Mouse (Mus musculus) hindbrain, embryonic 13.5 days (tissue): ENCODE results near the gene Apoe. TPM values are rescaled to one million over a fixed set of nuclear protein-coding genes. Genes with fewer than 3 reads are reported as not detected.

Experiments used
- ATAC-seq: fragments of 200-750 bp; cut with Nextera tagmentation; 2 replicates; pipeline ENCODE4 v1.8.0; 2017; ENCODE audit warnings: moderate TSS enrichment; ENCODE audit not compliant: low FRiP score
- H3K27ac ChIP-seq: fragments of 300-500 bp; sonication (generic); 2 replicates; pipeline ENCODE4 v1.5.1; 2015; ENCODE audit warnings: inconsistent platforms, mild to moderate bottlenecking, moderate library complexity
- H3K27me3 ChIP-seq: fragments of 300-500 bp; sonication (generic); 2 replicates; pipeline ENCODE4 v1.6.1; 2015; ENCODE audit warnings: mild to moderate bottlenecking, inconsistent platforms
- H3K36me3 ChIP-seq: fragments of 300-500 bp; sonication (generic); 2 replicates; pipeline ENCODE4 v1.6.1; 2015; ENCODE audit warnings: mild to moderate bottlenecking, inconsistent platforms
- H3K4me1 ChIP-seq: fragments of 300-500 bp; sonication (generic); replicated peaks from 2 replicates; pipeline ENCODE4 v1.6.1; 2015; ENCODE audit warnings: inconsistent platforms
- H3K4me2 ChIP-seq: fragments of 300-500 bp; sonication (generic); 2 replicates; pipeline ENCODE4 v1.6.1; 2015; ENCODE audit warnings: inconsistent platforms, mild to moderate bottlenecking, moderate library complexity
- H3K4me3 ChIP-seq: fragments of 300-500 bp; sonication (generic); 2 replicates; pipeline ENCODE4 v1.5.1; 2015; ENCODE audit warnings: mild to moderate bottlenecking, inconsistent platforms
- H3K9ac ChIP-seq: fragments of 300-500 bp; sonication (generic); 2 replicates; pipeline ENCODE4 v1.6.1; 2015; ENCODE audit warnings: mild to moderate bottlenecking, inconsistent platforms
- H3K9me3 ChIP-seq: fragments of 300-500 bp; sonication (generic); 2 replicates; pipeline ENCODE4 v1.6.1; 2016; ENCODE audit warnings: inconsistent platforms
- WGBS: fragments of 180-500 bp; shearing (Covaris S2); methylation state at CpG from one replicate; pipeline ENCODE4 v1.1.7; 2015; 5-methylcytosine and 5-hydroxymethylcytosine counted together
- polyA plus RNA-seq: library from polyadenylated mRNA; unstranded; fragments of >200 nt; fragmentation: Nextera tagmentation; extraction: Ambion mirVana; gene quantifications from 2 replicates; pipeline ENCODE4 v1.2.1, GENCODE M21; 2015

The Apoe gene
- polyA plus RNA-seq, 1 experiment from 2014 or later: 374 TPM

- whole genome bisulfite sequencing: 86% methylated on average over 6 of the region's 6 CpGs
- Histone ChIP-seq H3K9me3 (no peaks in the 10 kb centered on the region), H3K27me3 (no peaks in the 10 kb centered on the region), H3K4me2 (no peak overlapping the region), H3K4me1 (no peaks in the 10 kb centered on the region), H3K4me3 (no peak overlapping the region), H3K36me3 (no peaks in the 10 kb centered on the region), H3K27ac (no peak overlapping the region), H3K9ac (no peak overlapping the region)
- ATAC-seq: no peak
Measured at GRCm38 (mm10) chr7:19686521-19686920, 12.5 kb downstream of the Apoe start.

GRCm38 (mm10) chr7:19685374-19685773 is 13.6 kb downstream of the Apoe start:
- WGBS: 68% methylated on average over 4 of the region's 4 CpGs
- Histone ChIP-seq H3K9ac (no peak overlapping the region), H3K4me1 (no peaks in the 10 kb centered on the region), H3K4me2 (no peak overlapping the region), H3K9me3 (no peaks in the 10 kb centered on the region), H3K4me3 (no peak overlapping the region), H3K27ac (no peak overlapping the region), H3K27me3 (no peaks in the 10 kb centered on the region), H3K36me3 (no peaks in the 10 kb centered on the region)
- ATAC-seq: no peak

DNA sequence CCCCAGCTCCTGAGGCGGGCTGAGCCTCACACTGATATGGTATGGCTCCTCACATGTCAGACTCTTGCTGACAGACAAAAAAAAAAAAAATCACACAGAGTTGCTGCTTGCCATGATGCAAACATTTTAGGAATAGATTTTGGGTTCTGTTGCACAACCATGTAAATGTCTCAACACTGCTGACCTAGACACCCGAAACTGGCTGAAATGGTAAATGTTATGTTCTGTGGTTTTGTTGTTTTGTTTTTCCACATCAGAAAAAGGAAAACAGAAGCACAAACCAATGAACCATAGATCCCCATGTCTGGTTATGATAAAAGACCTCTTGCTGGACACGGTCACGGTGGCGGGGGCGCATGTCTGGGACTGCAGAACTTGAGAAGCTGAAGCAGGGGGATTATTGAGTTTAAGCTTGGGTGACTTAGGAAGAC is 15.2 kb downstream of the Apoe start:
- no peak overlapping the region for H3K4me3 ChIP-seq
- H3K9me3 ChIP-seq: no peaks in the 10 kb centered on the region
- H3K4me1 ChIP-seq: no peaks in the 10 kb centered on the region
- no peak overlapping the region for H3K27ac ChIP-seq
- H3K9ac ChIP-seq: no peak overlapping the region
- no peak overlapping the region for H3K4me2 ChIP-seq
- 91% methylated on average over 6 of the region's 6 CpGs for WGBS
- no peaks in the 10 kb centered on the region for H3K36me3 ChIP-seq
- H3K27me3 ChIP-seq: no peaks in the 10 kb centered on the region
- no peak for ATAC-seq

DNA sequence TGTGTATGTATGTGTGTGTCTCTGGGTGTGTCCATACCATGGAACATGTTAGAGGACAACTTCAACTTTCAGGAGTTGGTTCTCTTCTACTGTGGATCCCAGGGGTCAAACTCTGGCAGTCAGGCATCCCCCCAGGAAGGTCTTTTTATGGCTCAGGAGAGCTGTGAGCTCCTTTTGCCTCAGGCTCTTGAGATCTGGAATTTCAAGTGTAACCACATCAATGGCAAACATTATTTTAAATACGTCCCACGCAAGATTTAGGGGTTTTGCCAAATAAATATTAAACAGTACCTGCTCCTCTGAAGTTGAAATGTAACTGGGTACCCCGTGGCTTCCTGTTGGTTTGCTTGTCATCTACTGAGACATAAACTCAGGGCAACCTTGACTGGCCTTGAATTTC is 16.0 kb downstream of the Apoe start:
- no peaks in the 10 kb centered on the region for H3K36me3 ChIP-seq
- H3K9me3 ChIP-seq: no peaks in the 10 kb centered on the region
- no peaks in the 10 kb centered on the region for H3K27me3 ChIP-seq
- no peak overlapping the region for H3K9ac ChIP-seq
- WGBS: 92% methylated on average over 3 of the region's 3 CpGs
- no peaks in the 10 kb centered on the region for H3K4me1 ChIP-seq
- H3K4me2 ChIP-seq: no peak overlapping the region
- no peak overlapping the region for H3K4me3 ChIP-seq
- H3K27ac ChIP-seq: no peak overlapping the region
- ATAC-seq: no peak

- Histone ChIP-seq H3K4me2 (no peak within 1 kb of the TSS), H3K4me1 (no peaks in the 10 kb centered on the region), H3K4me3 (no peak within 1 kb of the TSS), H3K27ac (no peak within 1 kb of the TSS), H3K9ac (no peak within 1 kb of the TSS), H3K9me3 (no peaks in the 10 kb centered on the region), H3K36me3 (no peaks in the 10 kb centered on the region), H3K27me3 (no peaks in the 10 kb centered on the region)
- ATAC-seq: no peak
- 67% methylated on average over 8 of the region's 8 CpGs for WGBS
Measured at GRCm38 (mm10) chr7:19681202-19681694, 17.7 kb downstream of the Apoe start, which contains the start of the genes Gm44805 and Apoc4. Gm44805 (minus strand) TSS chr7:19681423. Apoc4 (minus strand) TSS chr7:19681479.

- no peak overlapping the region for H3K27ac ChIP-seq
- H3K4me2 ChIP-seq: no peak overlapping the region
- 87% methylated on average over 2 of the region's 2 CpGs for WGBS
- no peak overlapping the region for H3K4me3 ChIP-seq
- H3K9me3 ChIP-seq: no peaks in the 10 kb centered on the region
- H3K4me1 ChIP-seq: no peaks in the 10 kb centered on the region
- no peaks in the 10 kb centered on the region for H3K27me3 ChIP-seq
- no peak overlapping the region for H3K9ac ChIP-seq
- no peak for ATAC-seq
- H3K36me3 ChIP-seq: no peaks in the 10 kb centered on the region
Measured at GRCm38 (mm10) chr7:19680702-19681101, 18.3 kb downstream of the Apoe start.

- H3K36me3 ChIP-seq: no peaks in the 10 kb centered on the region
- ATAC-seq: no peak
- H3K9me3 ChIP-seq: no peaks in the 10 kb centered on the region
- no peaks in the 10 kb centered on the region for H3K4me1 ChIP-seq
- no peak overlapping the region for H3K27ac ChIP-seq
- no peak overlapping the region for H3K4me2 ChIP-seq
- 88% methylated on average over 3 of the region's 3 CpGs for WGBS
- H3K27me3 ChIP-seq: no peaks in the 10 kb centered on the region
- H3K4me3 ChIP-seq: no peak overlapping the region
- H3K9ac ChIP-seq: no peak overlapping the region
Measured at GRCm38 (mm10) chr7:19678901-19679300, 20.1 kb downstream of the Apoe start.

GRCm38 (mm10) chr7:19677872-19678271 is 21.1 kb downstream of the Apoe start, which contains the start of gene Apoc2:
Apoc2 (minus strand) TSS chr7:19677941.
- no peak within 1 kb of the TSS for H3K4me3 ChIP-seq
- H3K27me3 ChIP-seq: no peaks in the 10 kb centered on the region
- 80% methylated on average over 8 of the region's 8 CpGs for WGBS
- H3K36me3 ChIP-seq: no peaks in the 10 kb centered on the region
- H3K4me1 ChIP-seq: no peaks in the 10 kb centered on the region
- no peak within 1 kb of the TSS for H3K27ac ChIP-seq
- H3K4me2 ChIP-seq: no peak within 1 kb of the TSS
- no peaks in the 10 kb centered on the region for H3K9me3 ChIP-seq
- no peak within 1 kb of the TSS for H3K9ac ChIP-seq
- ATAC-seq: no peak

GRCm38 (mm10) chr7:19676662-19677061 is 22.3 kb downstream of the Apoe start:
- H3K4me1 ChIP-seq: no peaks in the 10 kb centered on the region
- no peak overlapping the region for H3K9ac ChIP-seq
- H3K4me2 ChIP-seq: no peak overlapping the region
- 87% methylated on average over 1 of the region's 1 CpGs for WGBS
- no peaks in the 10 kb centered on the region for H3K36me3 ChIP-seq
- H3K27ac ChIP-seq: no peak overlapping the region
- no peak overlapping the region for H3K4me3 ChIP-seq
- H3K27me3 ChIP-seq: no peaks in the 10 kb centered on the region
- H3K9me3 ChIP-seq: no peaks in the 10 kb centered on the region
- no peak for ATAC-seq

DNA sequence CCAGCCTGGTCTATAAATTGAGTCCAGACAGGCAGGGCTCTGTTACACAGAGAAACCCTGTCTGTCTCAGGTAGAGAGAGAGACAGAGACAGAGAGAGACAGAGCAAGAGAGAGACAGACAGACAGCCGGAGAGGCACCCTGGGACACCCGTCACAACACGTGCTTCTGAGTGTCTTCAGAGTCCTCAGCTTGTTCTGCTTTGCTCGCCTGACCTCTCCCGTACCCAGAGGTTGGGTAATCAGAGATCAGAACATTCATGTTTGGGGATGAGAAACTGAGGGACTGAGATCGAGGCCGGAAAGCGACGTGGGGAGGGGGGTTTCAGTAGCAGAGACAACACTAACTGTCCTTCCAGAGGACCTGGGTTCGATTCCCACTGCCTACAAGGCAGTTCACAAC is 23.2 kb downstream of the Apoe start:
- Histone ChIP-seq H3K27ac (no peak overlapping the region), H3K27me3 (no peaks in the 10 kb centered on the region), H3K9me3 (no peaks in the 10 kb centered on the region), H3K9ac (no peak overlapping the region), H3K4me1 (no peaks in the 10 kb centered on the region), H3K4me3 (no peak overlapping the region), H3K36me3 (no peaks in the 10 kb centered on the region), H3K4me2 (no peak overlapping the region)
- 88% methylated on average over 10 of the region's 10 CpGs for WGBS
- no peak for ATAC-seq

DNA sequence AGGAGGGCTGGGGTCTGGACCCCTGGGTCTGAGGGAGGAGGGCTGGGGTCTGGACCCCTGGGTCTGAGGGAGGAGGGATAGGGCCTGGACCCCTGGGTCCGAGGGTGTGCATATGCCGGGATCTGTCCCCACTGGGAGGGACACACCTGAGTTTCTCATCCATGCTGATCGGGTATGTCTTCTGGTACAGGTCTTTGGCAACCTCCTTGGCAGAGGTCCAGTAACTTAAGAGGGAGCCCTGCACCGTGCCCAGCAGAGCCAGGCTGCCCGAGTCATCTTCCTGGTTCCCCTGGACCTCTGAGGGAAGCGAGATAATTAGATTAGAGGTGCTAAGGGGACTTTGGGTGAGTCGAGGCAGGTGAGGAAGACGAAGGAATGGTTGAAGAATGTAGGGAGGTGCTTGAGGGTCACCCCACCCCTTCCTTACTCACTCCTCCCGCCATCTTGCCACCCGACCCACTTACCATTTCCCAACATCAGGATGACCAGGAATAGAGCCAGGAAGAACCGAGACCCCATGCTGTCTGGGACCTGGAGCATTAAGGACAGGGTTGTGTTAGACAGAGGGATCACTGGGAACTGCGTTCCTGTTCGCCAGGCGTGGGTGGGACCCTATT is 25.8 kb downstream of the Apoe start:
- Histone ChIP-seq H3K4me3 (no peak overlapping the region), H3K9me3 (no peaks in the 10 kb centered on the region), H3K4me1 (peaks cover 6% of the 10 kb centered on the region; the same call in 1 of the 2 replicates), H3K36me3 (no peaks in the 10 kb centered on the region), H3K9ac (no peak overlapping the region), H3K4me2 (no peak overlapping the region), H3K27me3 (no peaks in the 10 kb centered on the region), H3K27ac (no peak overlapping the region)
- WGBS: 70% methylated on average over 14 of the region's 14 CpGs
- no peak for ATAC-seq

DNA sequence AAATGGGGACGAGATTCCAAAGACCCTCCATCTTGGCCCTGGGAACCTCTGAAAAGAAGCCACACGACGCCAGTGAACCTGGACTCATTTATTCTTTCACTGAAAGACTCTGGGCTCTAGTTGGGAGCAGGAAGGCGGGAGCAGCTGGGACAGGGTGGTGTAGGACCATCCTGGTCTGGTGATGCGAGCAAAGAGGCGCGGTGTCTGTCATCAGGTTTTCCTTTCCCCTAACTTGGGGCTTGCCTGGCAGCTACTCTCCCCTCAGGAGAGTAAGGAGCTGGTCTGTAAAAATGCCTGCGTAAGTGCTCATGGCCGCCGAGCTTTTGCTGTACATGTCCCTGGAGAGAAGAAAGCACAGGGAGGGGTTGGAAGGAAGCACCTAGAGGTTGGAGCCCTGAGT is 27.5 kb downstream of the Apoe start:
- no peak for ATAC-seq
- Histone ChIP-seq H3K36me3 (no peaks in the 10 kb centered on the region), H3K4me1 (peaks cover 6% of the 10 kb centered on the region; the same call in 1 of the 2 replicates), H3K9me3 (no peaks in the 10 kb centered on the region), H3K27me3 (no peaks in the 10 kb centered on the region), H3K27ac (no peak overlapping the region), H3K4me3 (no peak overlapping the region), H3K4me2 (no peak overlapping the region), H3K9ac (no peak overlapping the region)
- WGBS: 67% methylated on average over 10 of the region's 10 CpGs
